Mouse (Mus musculus): ENCODE results near the gene Cmss1.

Cmss1 gene

GRCm38 (mm10) chr16:57558258-57558657 is 48.4 kb downstream of the Cmss1 start:
- DNase-seq (ENCODE audit: low spot score in 2 of 2) = no peak

DNA sequence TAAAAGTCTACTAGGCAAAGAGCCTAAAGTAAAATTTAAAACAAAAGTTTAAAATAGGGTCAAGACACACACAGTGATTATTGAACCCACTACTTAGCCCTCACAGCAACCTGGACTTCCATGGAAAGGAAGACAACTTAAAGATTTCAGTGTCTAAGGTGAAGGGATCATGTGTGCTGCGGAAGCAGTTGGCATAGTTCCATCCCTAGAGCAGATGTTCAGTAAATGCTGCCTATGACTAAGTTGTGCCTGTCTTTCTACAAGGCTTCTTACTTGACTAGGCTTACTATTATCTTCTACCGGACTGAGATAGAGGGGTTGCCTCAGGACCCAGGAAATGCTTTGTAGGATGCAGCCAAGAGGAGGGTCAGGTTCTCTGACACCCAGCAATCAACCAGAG is 50.4 kb downstream of the Cmss1 start:
- DNase-seq (ENCODE audit: low spot score in 2 of 2) = no peak

GRCm38 (mm10) chr16:57555667-57556066 is 51.0 kb downstream of the Cmss1 start:
- no peak for DNase-seq (ENCODE audit: low spot score in 2 of 2)

DNA sequence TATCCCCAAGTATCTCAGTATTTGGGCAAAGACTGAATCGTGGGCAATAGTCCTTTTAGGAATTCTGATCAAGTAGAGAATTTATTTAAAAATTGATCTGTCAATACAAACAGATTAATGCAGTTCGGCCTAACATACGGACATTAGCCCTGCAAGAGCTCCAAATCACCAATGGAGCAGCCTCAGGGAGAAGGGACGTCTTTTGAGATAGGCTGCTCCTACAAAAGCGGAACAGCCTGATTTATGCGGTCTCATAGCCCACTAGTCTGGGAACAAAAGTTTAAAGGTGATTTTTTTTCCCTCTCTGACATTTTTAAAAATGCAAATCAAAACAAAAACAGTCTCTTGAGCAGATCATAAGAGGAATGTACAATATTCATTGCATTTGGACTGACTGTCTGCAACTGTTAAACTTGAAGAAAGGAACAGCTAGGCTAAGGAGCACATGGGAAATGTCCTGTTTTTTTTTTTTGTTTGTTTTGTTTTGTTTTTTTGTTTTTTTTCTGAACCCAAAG is 51.7 kb downstream of the Cmss1 start:
- no peak for DNase-seq (ENCODE audit: low spot score in 2 of 2)

DNA sequence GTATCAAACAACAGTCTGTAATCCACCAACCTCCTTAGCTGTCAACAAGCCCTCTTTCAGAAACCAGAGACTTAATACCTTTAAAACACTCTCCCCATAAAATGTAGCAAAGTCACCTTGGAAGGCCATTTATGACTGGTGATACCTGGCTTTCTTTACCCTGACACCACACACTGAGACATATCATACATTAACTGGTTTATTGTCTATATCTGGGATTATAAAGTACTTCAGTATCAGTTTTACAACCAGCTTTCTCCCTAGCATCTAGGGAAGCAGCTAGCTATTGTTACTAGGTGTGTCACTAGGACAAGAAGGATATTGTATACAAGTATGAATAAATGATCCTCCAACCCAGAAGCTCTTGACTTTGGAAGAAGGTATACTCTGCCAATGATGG is 53.4 kb downstream of the Cmss1 start:
- DNase-seq (ENCODE audit: low spot score in 2 of 2) = no peak

GRCm38 (mm10) chr16:57552709-57553108 is 54.0 kb downstream of the Cmss1 start:
- DNase-seq (ENCODE audit: low spot score in 2 of 2) = no peak

- DNase-seq (ENCODE audit: low spot score in 2 of 2) = no peak
Measured at GRCm38 (mm10) chr16:57551617-57552016, 55.0 kb downstream of the Cmss1 start.

DNA sequence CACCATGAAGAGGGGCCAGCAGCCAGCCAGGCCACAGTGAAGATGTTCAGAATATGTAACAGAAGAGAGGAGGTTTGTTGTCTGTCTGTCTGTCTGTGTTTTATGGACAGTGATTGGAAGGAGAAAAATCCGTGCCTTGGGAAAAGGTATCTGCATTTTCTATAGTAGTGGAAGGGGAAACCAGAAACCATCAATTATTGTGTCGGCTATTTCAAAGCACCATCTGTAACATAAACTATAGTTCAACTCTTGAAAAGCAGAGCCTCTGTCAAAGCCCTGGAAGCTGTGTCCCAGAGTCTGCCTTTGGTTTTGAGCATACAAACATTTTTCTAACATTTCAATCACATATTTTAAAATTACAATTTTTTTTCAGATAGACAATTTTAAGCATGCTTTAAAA is 55.8 kb downstream of the Cmss1 start:
- no peak for DNase-seq (ENCODE audit: low spot score in 2 of 2)

GRCm38 (mm10) chr16:57550088-57550487 is 56.6 kb downstream of the Cmss1 start:
- DNase-seq (ENCODE audit: low spot score in 2 of 2) = no peak

- peak; percentile 64 to 76 for DNase-seq (ENCODE audit: low spot score in 2 of 2)
Measured at GRCm38 (mm10) chr16:57549061-57550037, 57.3 kb downstream of the Cmss1 start.

DNA sequence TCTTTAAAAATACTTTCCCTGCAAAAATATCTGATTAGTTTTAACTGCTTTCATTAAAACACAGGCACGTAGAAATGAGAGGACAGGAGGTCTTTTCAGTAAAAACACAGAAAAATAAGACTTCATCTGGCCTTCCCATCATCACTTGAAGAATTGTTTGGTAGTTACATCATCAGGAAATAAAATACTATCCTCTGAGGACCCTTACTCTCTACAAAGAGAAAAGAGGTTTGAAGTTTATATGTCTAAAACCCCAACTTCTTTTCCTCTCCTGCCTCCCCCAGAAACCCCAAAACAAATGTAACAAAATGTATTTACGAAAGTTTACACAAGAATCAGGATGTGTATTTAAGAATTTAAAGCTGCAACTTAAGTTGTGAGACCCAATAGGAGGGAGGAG is 58.1 kb downstream of the Cmss1 start:
- DNase-seq (ENCODE audit: low spot score in 2 of 2) = no peak

- no peak for DNase-seq (ENCODE audit: low spot score in 2 of 2)
Measured at GRCm38 (mm10) chr16:57546355-57546754, 60.3 kb downstream of the Cmss1 start.

- DNase-seq (ENCODE audit: low spot score in 2 of 2) = no peak
Measured at GRCm38 (mm10) chr16:57544441-57544840, 62.2 kb downstream of the Cmss1 start.

DNA sequence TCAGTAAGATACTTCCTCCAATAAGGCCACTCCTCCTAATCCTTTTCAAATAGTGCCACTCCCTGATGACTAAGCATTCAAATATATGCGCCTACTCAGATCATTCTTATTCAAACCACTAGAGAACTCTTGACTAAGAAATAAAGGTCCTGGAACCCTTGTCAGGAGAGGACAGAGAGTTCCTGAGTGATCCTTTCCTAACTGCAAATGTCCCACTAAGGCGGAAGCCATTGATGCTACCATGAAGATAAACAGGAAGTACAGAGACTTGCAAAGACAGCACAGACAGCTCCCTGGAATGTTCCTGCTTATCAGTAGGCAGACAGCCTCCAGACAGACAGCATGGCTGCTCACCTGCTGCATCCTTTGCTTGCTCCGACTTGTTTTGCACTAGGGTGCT is 63.4 kb downstream of the Cmss1 start:
- DNase-seq (ENCODE audit: low spot score in 2 of 2) = no peak

DNA sequence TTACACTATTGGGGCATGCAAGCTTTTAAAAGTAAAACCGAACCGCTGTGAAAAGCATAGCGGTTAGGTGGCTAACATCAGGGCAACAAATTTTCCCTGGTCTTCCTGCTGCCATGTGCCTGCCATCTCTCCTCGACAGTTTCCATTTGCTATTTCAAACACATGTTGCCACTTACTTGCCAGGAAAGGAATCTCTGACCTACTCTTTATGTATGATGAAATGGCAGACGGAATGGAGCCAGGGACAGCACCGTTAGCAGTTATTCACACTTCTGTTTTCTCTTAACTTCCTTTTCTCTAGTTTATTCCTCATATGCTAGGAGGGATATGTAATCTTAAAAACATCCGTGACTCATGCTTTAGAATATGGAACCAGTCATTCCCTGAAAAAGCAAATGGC is 70.2 kb downstream of the Cmss1 start:
- DNase-seq (ENCODE audit: low spot score in 2 of 2) = no peak

DNA sequence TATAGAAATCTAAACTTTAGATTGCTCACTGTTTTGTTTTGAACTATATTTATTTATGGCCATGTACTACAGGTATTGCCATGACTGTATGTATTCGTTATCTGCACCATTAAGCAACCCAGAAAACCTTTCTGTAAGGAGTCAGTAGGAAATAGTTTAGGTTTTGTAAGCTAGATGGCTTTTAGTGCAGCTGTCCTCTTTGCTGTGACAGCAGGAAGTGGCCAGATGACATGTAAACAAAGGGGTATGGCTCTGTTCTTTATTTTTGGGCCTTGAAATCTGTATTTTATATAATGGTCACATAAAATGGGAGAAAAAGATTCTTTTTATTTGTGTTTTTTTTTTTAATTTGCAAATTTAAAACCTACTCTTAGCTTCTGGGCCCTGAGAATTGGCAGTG is 71.9 kb downstream of the Cmss1 start:
- no peak for DNase-seq (ENCODE audit: low spot score in 2 of 2)

GRCm38 (mm10) chr16:57534365-57534764 is 72.3 kb downstream of the Cmss1 start:
- DNase-seq (ENCODE audit: low spot score in 2 of 2) = no peak

DNA sequence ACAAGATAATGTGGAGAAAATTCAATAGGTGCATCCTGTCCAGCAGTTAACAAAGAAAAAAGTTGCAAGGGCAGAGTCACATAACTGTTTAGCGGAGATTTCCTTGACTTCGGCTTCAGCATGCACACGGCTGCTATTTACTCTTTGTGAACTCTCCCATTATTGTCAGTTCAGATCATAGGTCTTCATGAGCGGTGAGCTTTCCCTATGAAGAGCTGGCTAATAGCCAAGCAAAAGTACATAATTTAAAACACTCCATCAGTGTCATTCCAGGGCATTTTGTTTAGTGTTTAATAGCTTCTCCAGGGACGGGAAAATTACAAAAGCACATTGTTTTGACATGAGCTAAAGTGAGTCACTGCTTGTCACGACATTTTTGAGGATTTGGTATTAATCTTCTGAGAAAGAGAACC is 74.6 kb downstream of the Cmss1 start:
- DNase-seq (ENCODE audit: low spot score in 2 of 2) = no peak

GRCm38 (mm10) chr16:57530547-57530946 is 76.1 kb downstream of the Cmss1 start:
- DNase-seq (ENCODE audit: low spot score in 2 of 2) = no peak

- no peak for DNase-seq (ENCODE audit: low spot score in 2 of 2)
Measured at GRCm38 (mm10) chr16:57528457-57528856, 78.2 kb downstream of the Cmss1 start.

- no peak for DNase-seq (ENCODE audit: low spot score in 2 of 2)
Measured at GRCm38 (mm10) chr16:57526893-57527292, 79.8 kb downstream of the Cmss1 start.

- no peak for DNase-seq (ENCODE audit: low spot score in 2 of 2)
Measured at GRCm38 (mm10) chr16:57525476-57525875, 81.2 kb downstream of the Cmss1 start.

DNA sequence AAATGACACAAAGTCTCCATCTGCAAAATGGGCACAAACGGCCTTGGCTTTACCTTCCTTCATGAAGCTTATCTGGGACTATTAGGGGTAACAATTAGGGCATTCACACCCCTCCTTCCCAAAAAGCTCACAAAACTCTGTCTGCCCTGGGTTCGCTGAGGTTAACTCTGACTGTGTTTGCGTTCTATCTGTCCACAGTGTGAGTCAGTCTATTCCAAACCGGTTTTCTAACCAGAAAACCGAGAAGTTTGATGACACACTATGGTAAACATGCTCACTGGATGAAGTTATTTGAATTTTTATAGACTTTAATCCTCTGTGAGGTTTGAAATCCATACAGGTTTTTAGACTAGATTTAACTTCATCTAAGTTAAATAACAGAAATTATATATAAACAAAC is 81.6 kb downstream of the Cmss1 start:
- no peak for DNase-seq (ENCODE audit: low spot score in 2 of 2)

Measured in urinary bladder, postnatal 36 days (tissue).